Mouse (Mus musculus) fibroblast of lung, adult 2 months (primary cell): ENCODE measurements around the gene Qars.

Source experiments
- DNase-seq: peaks from one replicate; pipeline ENCODE4 v3.0.0-alpha.2; 2011; ENCODE audit warnings: low read depth

Qars gene

DNA sequence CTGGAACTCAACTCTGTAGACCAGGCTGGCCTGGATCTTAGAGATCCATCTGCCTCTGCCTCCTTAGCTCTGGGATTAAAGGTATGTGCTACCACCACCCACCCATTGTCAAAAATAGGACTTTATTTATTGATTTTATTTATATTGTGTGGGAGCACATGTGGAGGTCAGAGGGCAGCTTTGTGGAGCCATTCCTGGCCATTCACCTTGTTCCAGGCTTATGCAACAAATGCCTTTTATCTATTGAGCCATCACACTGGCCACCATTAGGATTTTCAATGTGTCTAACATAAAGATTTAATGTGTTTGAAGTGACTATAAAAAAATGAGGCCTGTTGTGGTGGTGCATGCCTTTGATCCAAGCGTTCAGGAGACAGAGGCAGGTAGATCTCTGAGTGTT lies 24.0 kb downstream of the Qars start:
- no peak for DNase-seq

DNA sequence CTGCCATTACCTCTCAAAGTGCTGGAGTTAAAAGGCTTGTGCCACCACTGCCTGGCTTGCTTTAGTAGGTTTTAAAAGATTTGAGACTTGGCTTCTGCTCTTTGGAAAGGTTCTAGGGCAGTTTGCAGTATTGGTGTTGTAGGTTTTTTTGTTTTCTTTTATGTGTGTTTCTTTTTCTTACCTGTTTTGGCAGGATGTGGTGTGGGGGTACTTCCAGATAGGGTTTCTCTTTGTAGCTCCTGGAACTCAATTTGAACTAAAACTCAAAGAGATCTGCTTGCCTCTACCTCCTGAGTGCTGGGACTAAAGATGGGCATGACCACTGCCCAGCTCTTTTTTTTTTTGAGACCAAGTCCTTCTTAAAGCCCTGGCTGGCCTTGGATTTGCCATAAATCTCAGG lies 33.3 kb downstream of the Qars start:
- DNase-seq, result no peak

DNA sequence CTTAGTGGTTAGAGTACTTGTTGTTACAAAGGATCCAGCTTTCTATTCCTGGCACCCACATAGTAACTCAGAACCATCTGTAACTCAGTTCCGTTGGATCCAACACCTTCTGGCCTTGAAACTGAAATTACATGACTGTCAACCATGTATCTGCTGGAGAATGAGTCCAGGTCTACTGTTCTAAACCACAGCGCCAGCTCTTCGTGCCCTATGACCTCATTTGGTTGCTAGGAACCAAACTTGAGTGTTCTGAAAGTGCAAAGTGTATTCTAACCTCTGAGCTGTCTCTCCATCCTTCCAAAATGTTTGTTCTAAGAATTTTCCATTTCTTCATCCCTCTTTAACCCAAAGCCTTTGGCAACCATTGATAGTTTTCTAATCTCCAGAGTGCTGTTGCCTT lies 38.5 kb downstream of the Qars start:
- DNase-seq, result no peak

DNA sequence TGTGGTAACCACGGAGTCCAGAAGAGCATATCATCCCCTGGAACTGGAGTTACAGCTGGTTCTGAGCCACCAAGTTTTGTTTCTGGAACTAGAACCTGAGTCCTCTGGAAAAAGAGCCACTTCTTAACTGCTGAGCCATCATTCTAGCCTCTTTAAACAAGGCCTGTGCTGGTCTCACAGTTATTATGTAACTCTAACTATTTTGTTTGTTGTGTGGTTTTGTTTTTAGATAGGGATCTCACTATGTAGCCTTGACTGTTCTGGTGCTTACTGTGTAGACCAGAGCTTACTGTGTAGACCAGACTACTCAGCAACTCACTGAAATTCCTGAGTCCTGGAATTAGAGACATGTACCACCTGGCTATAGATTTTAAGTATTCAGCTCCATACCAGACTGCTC lies 39.4 kb downstream of the Qars start:
- DNase-seq, result no peak

DNA sequence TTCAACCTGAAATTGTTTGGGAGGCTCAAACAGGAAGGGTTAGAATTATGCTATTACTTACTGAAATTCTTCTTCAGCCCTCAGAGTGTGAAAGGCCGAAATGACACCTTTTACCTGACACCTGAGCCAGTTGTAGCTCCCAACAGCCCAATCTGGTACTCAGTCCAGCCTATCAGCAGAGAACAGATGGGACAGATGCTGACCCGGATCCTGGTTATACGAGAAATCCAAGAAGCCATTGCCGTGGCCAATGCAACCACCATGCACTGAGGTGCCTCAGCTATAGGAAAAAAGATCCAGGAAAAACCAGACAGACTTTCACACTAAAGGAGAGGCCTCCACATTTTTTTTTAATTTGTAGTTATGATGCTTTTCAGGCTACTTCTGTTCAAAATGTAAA lies 51.7 kb downstream of the Qars start:
- DNase-seq, result no peak

DNA sequence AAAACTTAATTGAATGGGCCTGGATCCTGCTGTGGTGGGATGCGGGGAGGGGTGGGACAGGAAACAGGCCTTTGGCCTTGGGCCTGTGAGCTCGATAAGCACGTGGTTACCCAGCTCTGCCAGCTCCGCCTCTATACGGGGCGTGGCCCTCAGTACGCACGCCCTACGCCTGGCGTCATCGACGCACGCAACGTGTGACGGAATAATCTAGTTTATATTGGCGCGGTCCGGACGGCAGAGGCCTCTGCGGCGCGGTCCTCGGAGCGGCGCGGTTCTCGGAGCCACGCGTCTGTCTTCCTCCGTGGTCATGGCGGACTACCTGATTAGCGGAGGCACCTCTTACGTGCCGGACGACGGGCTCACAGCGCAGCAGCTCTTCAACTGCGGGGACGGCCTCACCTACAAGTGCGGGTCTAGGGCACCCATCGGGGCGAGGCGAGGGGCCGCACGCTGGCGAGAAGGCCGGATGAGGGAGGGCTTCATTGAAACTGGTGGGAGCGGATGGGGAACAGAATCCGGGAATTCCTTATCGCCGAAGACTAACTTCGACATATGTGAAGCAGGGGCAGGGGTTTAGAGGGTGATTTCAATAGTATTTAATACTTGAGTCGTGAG lies 52.8 kb downstream of the Qars start, which contains the start of gene Impdh2:
Gene Impdh2, plus strand, starts transcription at position 60 of the 615 bp plus-strand sequence.
- peak; percentile 94 for DNase-seq

DNA sequence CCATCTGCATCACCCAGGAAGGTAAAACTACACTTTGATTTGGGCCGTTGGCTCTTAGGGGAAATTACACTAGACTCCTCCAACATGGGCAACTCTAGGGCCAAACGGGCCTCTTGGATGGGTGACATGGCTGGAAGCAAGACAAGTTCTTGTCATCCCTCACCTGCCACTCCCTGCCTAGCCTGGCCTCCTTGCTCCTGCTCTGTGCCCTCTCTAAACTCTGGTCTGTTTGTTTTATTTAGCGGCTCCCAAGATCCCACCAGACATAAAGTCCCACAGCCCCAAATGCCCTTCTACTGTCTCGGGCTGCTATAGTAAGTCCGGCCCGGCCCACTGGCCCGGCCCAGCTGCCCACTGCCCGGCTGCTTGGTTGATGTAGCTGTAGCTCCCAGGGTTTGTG lies 56.2 kb downstream of the Qars start:
- DNase-seq, result no peak

DNA sequence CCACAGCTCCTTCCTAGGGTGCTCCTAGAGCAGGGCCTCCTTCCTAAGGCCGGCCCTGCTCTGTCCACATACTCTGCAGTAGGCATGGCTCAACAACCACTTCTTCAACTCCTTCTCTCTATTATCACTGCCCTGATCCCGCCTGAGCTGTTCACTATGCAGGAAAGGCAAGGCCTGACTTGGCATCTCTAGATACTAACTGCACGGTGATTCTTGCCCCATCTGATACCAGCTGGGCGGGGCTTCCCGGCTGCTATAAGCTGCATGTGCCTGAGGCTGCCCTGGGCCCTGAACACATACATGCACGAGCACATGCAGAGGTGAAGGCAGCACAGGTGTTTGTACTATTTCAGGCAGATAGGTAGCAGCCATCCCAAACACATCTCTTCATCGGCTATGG lies 56.6 kb downstream of the Qars start:
- no peak for DNase-seq
